In genomic region chr15:83277451-83277850, GRCm38 (mm10) we compare ENCODE assay signal across 15 mouse cellular contexts. TPM values are rescaled to one million over a fixed set of nuclear protein-coding genes. Genes with fewer than 3 reads are reported as not detected.
DNase-seq lines count a peak whose midpoint lies in the region; ATAC-seq and TF ChIP-seq lines count a peak whose summit lies in the region.
"Had no signal": no experiment of that assay in that cellular context is flagged by ENCODE, and none has a peak within 500 bp of the region (broad histone marks: within the 10 kb centered on the region; RNA-seq: fewer than 3 reads in every experiment).

No protein-coding gene starts in this region.

- TF ChIP-seq CTCF in cerebellum, adult 2 months (IDR thresholded peaks at IDR 0.05; ENCODE audit: borderline replicate concordance, insufficient read depth, low read depth, low read length): no peak
- TF ChIP-seq CTCF in left cerebral cortex, adult 2 months (IDR thresholded peaks at IDR 0.05): no peak

- no peak for DNase-seq in frontal cortex, postnatal 14 days (ENCODE audit: low spot score in 2 of 2)
- DNase-seq in cerebellum, adult 2 months: peak; percentile 57 to 80
- peak in 1 of 2 experiments; percentile 53 for DNase-seq in left cerebral cortex, adult 2 months (ENCODE audit: extremely low spot score in 1 of 2, low spot score in 2 of 2)
- DNase-seq in right cerebral cortex, postnatal 25 days: peak; percentile 40
- no peak for DNase-seq in urinary bladder, postnatal 4 days (ENCODE audit: low spot score in 2 of 2)
- DNase-seq in T-cell, adult 2 months (ENCODE audit: low spot score): no peak
- DNase-seq: gastrocnemius, postnatal 14 days; layer of hippocampus, postnatal 36 days; lung, postnatal 4 days had no signal

- no peaks in the 10 kb centered on the region for H3K27me3 ChIP-seq in cerebellum, adult 2 months (ENCODE audit: control insufficient read depth, insufficient read depth, low read length)

- H3K27ac ChIP-seq in cerebellum, adult 2 months (ENCODE audit: insufficient read depth, low read length): no peak overlapping the region; the same call in 1 of the 2 replicates
- peak overlapping the region; percentile 34; the same call in 1 of the 2 replicates for H3K27ac ChIP-seq in left cerebral cortex, adult 2 months
- H3K27ac ChIP-seq: hindbrain, postnatal 0 days; kidney, postnatal 0 days; liver, embryonic 12.5 days had no signal

- 11% methylated on average over 4 of the region's 4 CpGs for WGBS in cerebellum, adult 2 months

- TF ChIP-seq POLR2A in cerebellum, adult 2 months (IDR thresholded peaks at IDR 0.05; ENCODE audit: borderline replicate concordance, insufficient read depth, low read length): no peak

- no peak overlapping the region for H3K4me3 ChIP-seq in cerebellum, adult 2 months (replicated peaks; ENCODE audit: insufficient read depth, low read depth, low read length)
- H3K4me3 ChIP-seq in left cerebral cortex, adult 2 months: no peak overlapping the region
- H3K4me3 ChIP-seq: erythroblast, embryonic 14.5 days; liver, embryonic 12.5 days had no signal

- peak; percentile 93 for ATAC-seq in frontal cortex, adult (ENCODE audit: low TSS enrichment)
- ATAC-seq in megakaryocyte, adult 5-6 weeks (ENCODE audit: poor library complexity, severe bottlenecking): no peak
- ATAC-seq: hindbrain, postnatal 0 days; liver, embryonic 12.5 days had no signal

- H3K4me1 ChIP-seq in cerebellum, adult 2 months (ENCODE audit: control insufficient read depth, insufficient read depth, low read length): peaks cover 5% of the 10 kb centered on the region
- H3K4me1 ChIP-seq: liver, embryonic 12.5 days had no signal

- intact Hi-C loops in left cerebral cortex, adult 2 months (cut with DNase I): no loop called here

RNA-seq across cellular contexts. Expression of gene A4galt, which starts 25.9 kb away (rescaled TPM):
- polyA plus RNA-seq in cerebellum, adult 2 months (2012; rRNA removed): 3.7 and 5.0 TPM in 2 replicates
- 1 to 10 TPM; 1.9 to 4.5 TPM for total RNA-seq in left cerebral cortex, adult 2 months (2021)
- total RNA-seq in megakaryocyte, adult 5-6 weeks (2015): not detected in 2 replicates
- total RNA-seq in megakaryocyte, adult 5-6 weeks (2017): not detected in 2 replicates
- polyA plus RNA-seq: erythroblast, embryonic 14.5 days had no signal

Comparison
In these comparisons a context has a peak if more than half of its experiments do, and no peak if none do; other contexts are left out.
1. DNase-seq: peak in cerebellum, adult 2 months (2 of 2) and right cerebral cortex, postnatal 25 days (single experiment); none in frontal cortex, postnatal 14 days (0 of 2), urinary bladder, postnatal 4 days (0 of 2) and T-cell, adult 2 months (single experiment).